Mouse (Mus musculus): ENCODE measurements at regions not wholly inside any gene's neighbourhood (a gene's known extent, or its start where the extent isn't known, plus 50 kb on each side); places are given as distances from the start of the nearest gene placed in this dataset.

DNA sequence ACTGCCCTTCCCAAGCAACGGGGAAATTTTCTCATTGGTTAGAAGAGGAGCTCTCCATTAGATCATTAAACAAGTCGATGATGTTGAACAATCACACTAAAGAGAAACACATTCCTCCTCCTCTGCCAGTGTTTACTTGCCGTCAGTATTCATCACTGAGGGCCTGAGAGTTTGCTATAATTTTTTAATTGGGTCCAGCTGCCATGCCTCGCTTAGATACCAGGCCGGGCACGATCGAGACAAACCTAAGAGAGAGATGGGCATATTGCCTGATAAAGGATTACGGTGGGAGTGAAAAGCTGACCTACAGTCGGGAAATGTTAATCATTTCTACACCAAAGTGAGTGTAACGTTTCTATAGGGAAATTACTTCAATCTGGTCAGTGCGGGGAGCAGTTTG is 96.2 kb downstream of the Gm9376 start:
- no peak for TF ChIP-seq CTCF (IDR thresholded peaks at IDR 0.05; ENCODE audit: borderline replicate concordance, insufficient read depth, low read depth, low read length)
- TF ChIP-seq POLR2A (IDR thresholded peaks at IDR 0.05; ENCODE audit: borderline replicate concordance, insufficient read depth, low read length): no peak
